Mouse (Mus musculus) heart, postnatal 0 days (tissue): ENCODE data around the gene Eno2.
A peak's percentile ranks its signal among the peaks of the same experiment; 100 is the strongest.

Experiments
- CTCF ChIP-seq: IDR thresholded peaks from 2 replicates; pipeline ENCODE4 v1.5.1; 2016; ENCODE audit warnings: antibody characterized with exemption, control low read depth, low read depth
- EP300 ChIP-seq: IDR thresholded peaks from 2 replicates; pipeline ENCODE4 v1.6.1; 2016; ENCODE audit warnings: antibody characterized with exemption, low read depth

- TF ChIP-seq CTCF (peak; percentile 56), EP300 (no peak)
Measured at GRCm38 (mm10) chr6:124740211-124740887, 29.1 kb downstream of the Eno2 start.
